Mouse (Mus musculus) hindbrain, embryonic 10.5 days (tissue): ENCODE results near the gene Serpinb13. TPM values are rescaled to one million over a fixed set of nuclear protein-coding genes. Genes with fewer than 3 reads are reported as not detected.
"Not testable (repeated sequence)": the region's sequence is repeated elsewhere in the genome, so short reads cannot be mapped to it uniquely, and the experiment has no call there.

Source experiments
- DNase-seq: peaks from one replicate; pipeline ENCODE4 v3.0.0-alpha.2; 2017; ENCODE audit warnings: low spot score
- H3K27ac ChIP-seq: fragments of 300-500 bp; sonication (generic); 2 replicates; pipeline ENCODE4 v1.5.1; 2016; ENCODE audit warnings: mild to moderate bottlenecking, moderate library complexity
- H3K27me3 ChIP-seq: fragments of 300-500 bp; sonication (generic); 2 replicates; pipeline ENCODE4 v1.6.1; 2016; ENCODE audit warnings: mild to moderate bottlenecking; ENCODE audit not compliant: poor library complexity, insufficient read depth, severe bottlenecking
- H3K36me3 ChIP-seq: fragments of 300-500 bp; sonication (generic); 2 replicates; pipeline ENCODE4 v1.6.1; 2016; ENCODE audit warnings: mild to moderate bottlenecking, moderate library complexity
- H3K4me1 ChIP-seq: fragments of 300-500 bp; sonication (generic); replicated peaks from 2 replicates; pipeline ENCODE4 v1.6.1; 2016; ENCODE audit warnings: mild to moderate bottlenecking
- H3K4me3 ChIP-seq: fragments of 300-500 bp; sonication (generic); 2 replicates; pipeline ENCODE4 v1.5.1; 2016; ENCODE audit warnings: mild to moderate bottlenecking, moderate library complexity
- H3K9me3 ChIP-seq: fragments of 300-500 bp; sonication (generic); 2 replicates; pipeline ENCODE4 v1.6.1; 2016; ENCODE audit warnings: mild to moderate bottlenecking, moderate library complexity
- WGBS: fragments of 180-500 bp; shearing (Covaris S2); methylation state at CpG from one replicate; pipeline ENCODE4 v1.1.7; 2016; 5-methylcytosine and 5-hydroxymethylcytosine counted together
- polyA plus RNA-seq: library from polyadenylated mRNA; unstranded; fragments of >200 nt; fragmentation: Nextera tagmentation; extraction: Ambion mirVana; gene quantifications from 2 replicates; pipeline ENCODE4 v1.2.1, GENCODE M21; 2016

Gene Serpinb13
- polyA plus RNA-seq, 1 experiment from 2014 or later, result not detected

GRCm38 (mm10) chr1:107025886-107026285 is 45.1 kb downstream of the Serpinb13 start:
- H3K4me1 ChIP-seq, result no peaks in the 10 kb centered on the region
- H3K4me3 ChIP-seq, result no peak overlapping the region
- H3K27ac ChIP-seq, result no peak overlapping the region
- H3K36me3 ChIP-seq, result no peaks in the 10 kb centered on the region
- WGBS, result 70% methylated on average over 1 of the region's 1 CpGs
- H3K9me3 ChIP-seq, result no peaks in the 10 kb centered on the region
- DNase-seq, result no peak
- no peaks in the 10 kb centered on the region for H3K27me3 ChIP-seq

GRCm38 (mm10) chr1:107034236-107034635 is 53.5 kb downstream of the Serpinb13 start:
- not testable (repeated sequence) for DNase-seq, H3K9me3 ChIP-seq, H3K4me3 ChIP-seq, H3K4me1 ChIP-seq, H3K27me3 ChIP-seq, H3K27ac ChIP-seq, H3K36me3 ChIP-seq
- WGBS, result 90% methylated on average over 3 of the region's 3 CpGs

Other genes starting within 250 kb of the Serpinb13 start
- gene Kdsr, start 221.3 kb upstream of the Serpinb13 start, polyA plus RNA-seq, result 6.6 and 8.0 TPM in 2 replicates
- gene Vps4b, start 184.3 kb upstream of the Serpinb13 start, polyA plus RNA-seq, result 58.1 and 64.5 TPM in 2 replicates
- gene Serpinb5, start 119.8 kb upstream of the Serpinb13 start, polyA plus RNA-seq, result not detected in 2 replicates
- gene Serpinb12, start 46.5 kb upstream of the Serpinb13 start, polyA plus RNA-seq, result not detected in 2 replicates
- gene Serpinb3a, start 71.3 kb downstream of the Serpinb13 start, polyA plus RNA-seq, result not detected in 2 replicates
- gene Serpinb3d, start 102.5 kb downstream of the Serpinb13 start, polyA plus RNA-seq, result not detected in 2 replicates